8 mouse cellular contexts compared by ENCODE assay signal in genomic region chr11:98941341-98941825, GRCm38 (mm10). TPM values are rescaled to one million over a fixed set of nuclear protein-coding genes. Genes with fewer than 3 reads are reported as not detected.
DNase-seq lines count a peak whose midpoint lies in the region; ATAC-seq and TF ChIP-seq lines count a peak whose summit lies in the region.

No protein-coding gene starts in this region.

- ATAC-seq in erythroblast, adult 5-6 weeks (replicated peaks; ENCODE audit: low FRiP score, poor library complexity, severe bottlenecking), result no peak
- ATAC-seq in hindbrain, embryonic 16.5 days, result peak; percentile 12
- ATAC-seq in limb, embryonic 13.5 days (ENCODE audit: low FRiP score, low read depth), result no peak
- no peak for ATAC-seq in neural tube, embryonic 13.5 days (ENCODE audit: low read depth)
- ATAC-seq in megakaryocyte-erythroid progenitor cell, adult 5-6 weeks (replicated peaks; ENCODE audit: low FRiP score, low TSS enrichment, poor library complexity, severe bottlenecking), result no peak

- no peaks in the 10 kb centered on the region; the same call in 1 of the 2 replicates for H3K9me3 ChIP-seq in erythroblast, embryonic 14.5 days (ENCODE audit: control insufficient read depth, low read length)
- no peaks in the 10 kb centered on the region for H3K9me3 ChIP-seq in hindbrain, embryonic 16.5 days (ENCODE audit: control insufficient read depth, low read length)
- no peaks in the 10 kb centered on the region for H3K9me3 ChIP-seq in limb, embryonic 13.5 days
- H3K9me3 ChIP-seq in neural tube, embryonic 13.5 days, result no peaks in the 10 kb centered on the region

- no peak for TF ChIP-seq CTCF in embryonic fibroblast, embryonic 13.5 days (IDR thresholded peaks at IDR 0.05; ENCODE audit: borderline replicate concordance, insufficient read depth, low read length)

- peak overlapping the region; percentile 83 for H3K4me2 ChIP-seq in hindbrain, embryonic 16.5 days (ENCODE audit: low read length)
- H3K4me2 ChIP-seq in limb, embryonic 13.5 days (replicated peaks), result peak overlapping the region; percentile 95
- peak overlapping the region; percentile 87 for H3K4me2 ChIP-seq in neural tube, embryonic 13.5 days

- peak overlapping the region; percentile 90 for H3K27ac ChIP-seq in embryonic fibroblast, embryonic 13.5 days (ENCODE audit: insufficient read depth, low read length)
- peak overlapping the region; percentile 85 for H3K27ac ChIP-seq in hindbrain, embryonic 16.5 days (ENCODE audit: low read depth, low read length)
- peak overlapping the region; percentile 84 for H3K27ac ChIP-seq in limb, embryonic 13.5 days
- H3K27ac ChIP-seq in neural tube, embryonic 13.5 days (replicated peaks), result peak overlapping the region; percentile 93

- H3K9ac ChIP-seq in hindbrain, embryonic 16.5 days (ENCODE audit: low read depth, low read length), result peak overlapping the region; percentile 71
- H3K9ac ChIP-seq in limb, embryonic 13.5 days, result peak overlapping the region; percentile 68
- H3K9ac ChIP-seq in neural tube, embryonic 13.5 days, result peak overlapping the region; percentile 76

- peaks cover 57% of the 10 kb centered on the region for H3K27me3 ChIP-seq in erythroblast, embryonic 14.5 days (ENCODE audit: control insufficient read depth)
- H3K27me3 ChIP-seq in hindbrain, embryonic 16.5 days (replicated peaks; ENCODE audit: control insufficient read depth, insufficient read depth, low read length), result no peaks in the 10 kb centered on the region
- H3K27me3 ChIP-seq in limb, embryonic 13.5 days, result no peaks in the 10 kb centered on the region
- H3K27me3 ChIP-seq in neural tube, embryonic 13.5 days, result no peaks in the 10 kb centered on the region

- peak overlapping the region; percentile 62 for H3K4me3 ChIP-seq in erythroblast, embryonic 14.5 days (replicated peaks)
- H3K4me3 ChIP-seq in embryonic fibroblast, embryonic 13.5 days (ENCODE audit: insufficient read depth, low read length), result peak overlapping the region; percentile 23
- peak overlapping the region; percentile 47 for H3K4me3 ChIP-seq in hindbrain, embryonic 16.5 days (ENCODE audit: low read length)
- peak overlapping the region; percentile 90 for H3K4me3 ChIP-seq in limb, embryonic 13.5 days
- H3K4me3 ChIP-seq in neural tube, embryonic 13.5 days, result peak overlapping the region; percentile 57

- peak; percentile 48 for DNase-seq in adrenal gland, adult 8-10 months

- TF ChIP-seq POLR2A in embryonic fibroblast, embryonic 13.5 days (IDR thresholded peaks at IDR 0.05; ENCODE audit: low read depth, low read length), result no peak

- no peaks in the 10 kb centered on the region for H3K36me3 ChIP-seq in erythroblast, embryonic 14.5 days (ENCODE audit: control insufficient read depth)
- no peaks in the 10 kb centered on the region for H3K36me3 ChIP-seq in hindbrain, embryonic 16.5 days (ENCODE audit: control insufficient read depth, insufficient read depth, low read length)
- no peaks in the 10 kb centered on the region; the same call in 1 of the 2 replicates for H3K36me3 ChIP-seq in limb, embryonic 13.5 days
- H3K36me3 ChIP-seq in neural tube, embryonic 13.5 days, result no peaks in the 10 kb centered on the region

- 2% methylated on average over 12 of the region's 12 CpGs for WGBS in hindbrain, embryonic 16.5 days
- 3% methylated on average over 12 of the region's 12 CpGs for WGBS in limb, embryonic 13.5 days
- WGBS in neural tube, embryonic 13.5 days, result 5% methylated on average over 12 of the region's 12 CpGs

- H3K4me1 ChIP-seq in erythroblast, embryonic 14.5 days (ENCODE audit: control insufficient read depth), result peaks cover 46% of the 10 kb centered on the region
- H3K4me1 ChIP-seq in embryonic fibroblast, embryonic 13.5 days (ENCODE audit: control insufficient read depth, insufficient read depth, low read length), result peaks cover 24% of the 10 kb centered on the region
- H3K4me1 ChIP-seq in hindbrain, embryonic 16.5 days (ENCODE audit: control insufficient read depth, insufficient read depth, low read depth, low read length), result peaks cover 68% of the 10 kb centered on the region
- H3K4me1 ChIP-seq in limb, embryonic 13.5 days, result peaks cover 88% of the 10 kb centered on the region
- H3K4me1 ChIP-seq in neural tube, embryonic 13.5 days (replicated peaks), result peaks cover 94% of the 10 kb centered on the region

RNA-seq across cellular contexts. Expression of gene Rara, which starts 13.8 kb away (rescaled TPM):
- polyA plus RNA-seq in erythroblast, embryonic 14.5 days (2012), result 0.20 and 0.32 TPM in 2 replicates
- 13.1 and 13.2 TPM in 2 replicates for total RNA-seq in erythroblast, adult 5-6 weeks (2015; ENCODE audit: low replicate concordance)
- 2.8 TPM in 2 replicates for total RNA-seq in erythroblast, adult 5-6 weeks (2017; ENCODE audit: low replicate concordance)
- total RNA-seq in adrenal gland, adult 8-10 months (2022), result 10 to 100 TPM; 21.3 to 36.8 (median 30.8) TPM
- 26.8 and 28.2 TPM in 2 replicates for polyA plus RNA-seq in embryonic fibroblast, embryonic 13.5 days (2011; ENCODE audit: insufficient read length, low read depth, missing spikeins)
- 12.1 and 16.7 TPM in 2 replicates for polyA plus RNA-seq in hindbrain, embryonic 16.5 days (2015; fragmentation: Nextera tagmentation; extraction: Ambion mirVana)
- polyA plus RNA-seq in limb, embryonic 13.5 days (2015; fragmentation: Nextera tagmentation; extraction: Ambion mirVana), result 46.5 and 49.8 TPM in 2 replicates
- 24.0 and 26.7 TPM in 2 replicates for polyA plus RNA-seq in neural tube, embryonic 13.5 days (2015; fragmentation: Nextera tagmentation; extraction: Ambion mirVana)
- total RNA-seq in megakaryocyte-erythroid progenitor cell, adult 5-6 weeks (2014; fragmentation: Nextera tagmentation), result 7.8 and 15.9 TPM in 2 replicates
- 2.2 and 3.0 TPM in 2 replicates for total RNA-seq in megakaryocyte-erythroid progenitor cell, adult 5-6 weeks (2017)

RNA-seq across cellular contexts. Expression of gene Cdc6, which starts 33.8 kb away (rescaled TPM):
- polyA plus RNA-seq in erythroblast, embryonic 14.5 days (2012), result 0.76 and 0.82 TPM in 2 replicates
- 20.0 and 20.1 TPM in 2 replicates for total RNA-seq in erythroblast, adult 5-6 weeks (2015; ENCODE audit: low replicate concordance)
- 46.7 and 54.2 TPM in 2 replicates for total RNA-seq in erythroblast, adult 5-6 weeks (2017; ENCODE audit: low replicate concordance)
- total RNA-seq in adrenal gland, adult 8-10 months (2022), result under 1 TPM; 0.20 to 0.95 (median 0.72) TPM
- polyA plus RNA-seq in embryonic fibroblast, embryonic 13.5 days (2011; ENCODE audit: insufficient read length, low read depth, missing spikeins), result 7.4 and 11.8 TPM in 2 replicates
- 4.6 and 6.3 TPM in 2 replicates for polyA plus RNA-seq in hindbrain, embryonic 16.5 days (2015; fragmentation: Nextera tagmentation; extraction: Ambion mirVana)
- 31.4 and 32.3 TPM in 2 replicates for polyA plus RNA-seq in limb, embryonic 13.5 days (2015; fragmentation: Nextera tagmentation; extraction: Ambion mirVana)
- polyA plus RNA-seq in neural tube, embryonic 13.5 days (2015; fragmentation: Nextera tagmentation; extraction: Ambion mirVana), result 4.2 and 4.7 TPM in 2 replicates
- 85.0 and 101 TPM in 2 replicates for total RNA-seq in megakaryocyte-erythroid progenitor cell, adult 5-6 weeks (2014; fragmentation: Nextera tagmentation)
- 67.8 and 78.7 TPM in 2 replicates for total RNA-seq in megakaryocyte-erythroid progenitor cell, adult 5-6 weeks (2017)

RNA-seq across cellular contexts. Expression of gene Gjd3, which starts 41.4 kb away (rescaled TPM):
- polyA plus RNA-seq in erythroblast, embryonic 14.5 days (2012), result not detected in 2 replicates
- total RNA-seq in erythroblast, adult 5-6 weeks (2015; ENCODE audit: low replicate concordance), result not detected in 2 replicates
- not detected in 2 replicates for total RNA-seq in erythroblast, adult 5-6 weeks (2017; ENCODE audit: low replicate concordance)
- not detected for total RNA-seq in adrenal gland, adult 8-10 months (2022)
- polyA plus RNA-seq in embryonic fibroblast, embryonic 13.5 days (2011; ENCODE audit: insufficient read length, low read depth, missing spikeins), result not detected in 2 replicates
- polyA plus RNA-seq in hindbrain, embryonic 16.5 days (2015; fragmentation: Nextera tagmentation; extraction: Ambion mirVana), result 2.0 and 3.0 TPM in 2 replicates
- 0.41 and 0.78 TPM in 2 replicates for polyA plus RNA-seq in limb, embryonic 13.5 days (2015; fragmentation: Nextera tagmentation; extraction: Ambion mirVana)
- polyA plus RNA-seq in neural tube, embryonic 13.5 days (2015; fragmentation: Nextera tagmentation; extraction: Ambion mirVana), result 1.4 and 1.5 TPM in 2 replicates
- not detected in 2 replicates for total RNA-seq in megakaryocyte-erythroid progenitor cell, adult 5-6 weeks (2014; fragmentation: Nextera tagmentation)
- total RNA-seq in megakaryocyte-erythroid progenitor cell, adult 5-6 weeks (2017), result not detected in 2 replicates

Comparison
In these comparisons a context has a peak if more than half of its experiments do, and no peak if none do; other contexts are left out.
1. H3K4me3 ChIP-seq: peak in every context shown above with its lines; median percentile 90 in limb, embryonic 13.5 days; 62 in erythroblast, embryonic 14.5 days; 57 in neural tube, embryonic 13.5 days; 47 in hindbrain, embryonic 16.5 days; 23 in embryonic fibroblast, embryonic 13.5 days.